Mouse (Mus musculus): ENCODE measurements around the gene Nudt9. TPM values are rescaled to one million over a fixed set of nuclear protein-coding genes. Genes with fewer than 3 reads are reported as not detected.

The Nudt9 gene
- polyA plus RNA-seq, 1 experiment from 2014 or later = 71.7 TPM

DNA sequence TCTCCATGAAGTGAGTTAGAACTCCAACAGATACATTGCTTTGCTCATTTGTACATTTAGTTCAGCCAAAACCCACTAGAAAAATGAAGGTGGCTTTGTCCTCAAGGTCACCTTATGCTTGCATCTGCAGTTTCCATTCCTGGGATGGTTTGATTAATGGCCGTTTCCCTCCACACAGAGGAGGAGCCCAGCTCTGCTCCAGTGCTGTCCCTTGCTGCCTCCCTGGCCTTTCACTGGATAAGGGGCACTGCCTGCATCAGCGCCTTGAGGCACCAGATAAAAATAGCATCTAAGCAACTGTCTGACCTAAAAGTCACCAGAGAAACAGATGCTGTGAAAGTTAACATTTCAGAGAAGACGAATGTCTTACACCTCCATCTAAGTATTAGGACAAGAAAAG, 63.4 kb downstream of the Nudt9 start:
- ATAC-seq = no peak
- Histone ChIP-seq H3K9me3 (ENCODE audit: control insufficient read depth, low read length) (no peaks in the 10 kb centered on the region), H3K27ac (ENCODE audit: low read depth, low read length) (peak overlapping the region; percentile 83), H3K27me3 (replicated peaks; ENCODE audit: control insufficient read depth, insufficient read depth, low read length) (no peaks in the 10 kb centered on the region), H3K4me2 (ENCODE audit: low read length) (peak overlapping the region; percentile 53), H3K9ac (ENCODE audit: low read depth, low read length) (peak overlapping the region; percentile 11; the same call in 1 of the 2 replicates), H3K36me3 (ENCODE audit: control insufficient read depth, insufficient read depth, low read length) (no peaks in the 10 kb centered on the region), H3K4me1 (ENCODE audit: control insufficient read depth, insufficient read depth, low read depth, low read length) (peaks cover 43% of the 10 kb centered on the region), H3K4me3 (ENCODE audit: low read length) (peak overlapping the region; percentile 25)
- 14% methylated on average over 3 of the region's 3 CpGs for WGBS

DNA sequence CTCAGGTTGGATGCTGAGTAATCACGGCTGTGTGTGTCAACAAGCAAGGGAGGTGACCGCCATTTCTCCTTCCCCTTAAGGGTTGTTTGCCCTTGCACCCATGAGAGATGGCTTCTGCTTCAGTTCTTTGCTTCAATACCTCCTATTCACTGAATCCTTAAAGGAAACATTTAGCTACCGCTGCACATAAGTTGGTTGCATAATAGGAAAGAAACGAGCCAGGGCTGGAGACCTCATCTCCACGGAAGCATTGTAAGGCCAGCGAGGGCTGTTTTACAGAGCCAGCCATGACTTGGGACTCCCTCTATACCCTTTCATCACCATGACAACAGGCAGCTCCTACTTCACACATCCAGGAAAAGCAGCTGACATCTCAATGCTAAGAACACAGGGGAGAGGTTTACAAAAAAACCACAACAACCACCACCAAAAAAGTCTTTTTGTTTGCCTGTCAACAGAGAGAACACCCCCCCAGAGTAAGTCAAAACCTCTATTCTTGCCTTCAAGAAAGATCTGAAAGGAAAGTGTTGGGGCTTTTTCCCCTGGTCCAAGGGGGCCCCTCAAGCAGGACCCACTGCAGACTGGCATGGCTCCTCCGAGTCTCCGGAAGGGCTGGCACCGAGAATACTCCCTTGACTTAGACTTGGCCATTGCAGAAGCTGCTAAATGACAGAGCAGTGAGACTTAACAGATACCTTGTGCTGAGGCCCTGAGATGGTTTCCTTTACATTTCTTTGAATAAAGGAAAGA, 64.2 kb downstream of the Nudt9 start:
- H3K36me3 ChIP-seq (ENCODE audit: control insufficient read depth, insufficient read depth, low read length) = no peaks in the 10 kb centered on the region
- H3K4me2 ChIP-seq (ENCODE audit: low read length) = peak overlapping the region; percentile 53
- peak; percentile 87 for ATAC-seq
- peak overlapping the region; percentile 20 for H3K4me3 ChIP-seq (ENCODE audit: low read length)
- no peaks in the 10 kb centered on the region for H3K9me3 ChIP-seq (ENCODE audit: control insufficient read depth, low read length)
- H3K27ac ChIP-seq (ENCODE audit: low read depth, low read length) = peak overlapping the region; percentile 83
- H3K9ac ChIP-seq (ENCODE audit: low read depth, low read length) = peak overlapping the region; percentile 33
- no peaks in the 10 kb centered on the region for H3K27me3 ChIP-seq (replicated peaks; ENCODE audit: control insufficient read depth, insufficient read depth, low read length)
- WGBS = 6% methylated on average over 9 of the region's 9 CpGs
- peaks cover 43% of the 10 kb centered on the region for H3K4me1 ChIP-seq (ENCODE audit: control insufficient read depth, insufficient read depth, low read depth, low read length)

DNA sequence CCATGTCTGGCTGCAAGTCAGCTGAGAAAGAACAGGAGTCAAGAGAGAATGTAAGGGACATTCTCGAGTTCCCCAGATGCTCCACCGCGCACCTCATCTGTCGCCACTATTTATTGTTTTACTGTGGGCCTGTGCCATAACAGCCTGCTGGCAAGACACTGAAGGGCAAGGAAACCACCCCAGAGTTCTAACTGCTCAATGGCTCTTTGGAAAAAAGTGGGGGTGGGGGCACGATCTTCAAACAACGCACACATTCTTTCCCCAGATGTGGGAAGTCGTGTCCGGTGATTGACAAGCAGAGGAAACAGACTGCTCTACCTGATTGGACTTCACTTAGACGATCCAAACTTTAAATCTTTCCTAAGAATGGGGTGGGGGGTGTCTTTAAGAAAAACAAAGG, 65.9 kb downstream of the Nudt9 start:
- Histone ChIP-seq H3K4me1 (ENCODE audit: control insufficient read depth, insufficient read depth, low read depth, low read length) (peaks cover 46% of the 10 kb centered on the region), H3K27me3 (replicated peaks; ENCODE audit: control insufficient read depth, insufficient read depth, low read length) (no peaks in the 10 kb centered on the region), H3K9ac (ENCODE audit: low read depth, low read length) (peak overlapping the region; percentile 5; the same call in 1 of the 2 replicates), H3K4me3 (ENCODE audit: low read length) (peak overlapping the region; percentile 32), H3K36me3 (ENCODE audit: control insufficient read depth, insufficient read depth, low read length) (no peaks in the 10 kb centered on the region), H3K9me3 (ENCODE audit: control insufficient read depth, low read length) (no peaks in the 10 kb centered on the region), H3K27ac (ENCODE audit: low read depth, low read length) (peak overlapping the region; percentile 83), H3K4me2 (ENCODE audit: low read length) (peak overlapping the region; percentile 53)
- WGBS = 8% methylated on average over 9 of the region's 9 CpGs
- no peak for ATAC-seq

DNA sequence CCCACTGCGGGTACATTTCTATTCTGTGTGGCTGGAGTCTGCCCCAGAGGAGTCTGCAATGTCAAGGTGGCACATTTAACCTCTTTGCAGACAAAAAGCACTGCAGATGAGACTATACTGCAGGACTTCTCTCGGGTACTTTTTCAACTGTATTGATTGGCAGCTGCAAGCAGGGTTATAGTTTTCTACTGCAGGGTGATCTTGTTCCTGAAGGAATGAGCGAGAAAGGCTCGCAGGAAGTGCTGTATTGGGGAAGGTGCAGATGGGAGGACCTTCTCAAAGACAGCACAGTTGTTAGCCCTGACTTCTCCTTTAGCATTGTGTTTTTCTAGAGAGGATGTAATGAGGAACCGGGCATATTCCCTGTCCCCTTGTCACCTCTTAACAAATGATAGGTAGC, 66.4 kb downstream of the Nudt9 start:
- Histone ChIP-seq H3K4me1 (ENCODE audit: control insufficient read depth, insufficient read depth, low read depth, low read length) (peaks cover 45% of the 10 kb centered on the region), H3K27me3 (replicated peaks; ENCODE audit: control insufficient read depth, insufficient read depth, low read length) (no peaks in the 10 kb centered on the region), H3K4me2 (ENCODE audit: low read length) (peak overlapping the region; percentile 53), H3K9ac (ENCODE audit: low read depth, low read length) (peak overlapping the region; percentile 24), H3K36me3 (ENCODE audit: control insufficient read depth, insufficient read depth, low read length) (no peaks in the 10 kb centered on the region), H3K27ac (ENCODE audit: low read depth, low read length) (peak overlapping the region; percentile 83), H3K4me3 (ENCODE audit: low read length) (peak overlapping the region; percentile 32), H3K9me3 (ENCODE audit: control insufficient read depth, low read length) (no peaks in the 10 kb centered on the region)
- no peak for ATAC-seq
- 9% methylated on average over 5 of the region's 5 CpGs for WGBS

DNA sequence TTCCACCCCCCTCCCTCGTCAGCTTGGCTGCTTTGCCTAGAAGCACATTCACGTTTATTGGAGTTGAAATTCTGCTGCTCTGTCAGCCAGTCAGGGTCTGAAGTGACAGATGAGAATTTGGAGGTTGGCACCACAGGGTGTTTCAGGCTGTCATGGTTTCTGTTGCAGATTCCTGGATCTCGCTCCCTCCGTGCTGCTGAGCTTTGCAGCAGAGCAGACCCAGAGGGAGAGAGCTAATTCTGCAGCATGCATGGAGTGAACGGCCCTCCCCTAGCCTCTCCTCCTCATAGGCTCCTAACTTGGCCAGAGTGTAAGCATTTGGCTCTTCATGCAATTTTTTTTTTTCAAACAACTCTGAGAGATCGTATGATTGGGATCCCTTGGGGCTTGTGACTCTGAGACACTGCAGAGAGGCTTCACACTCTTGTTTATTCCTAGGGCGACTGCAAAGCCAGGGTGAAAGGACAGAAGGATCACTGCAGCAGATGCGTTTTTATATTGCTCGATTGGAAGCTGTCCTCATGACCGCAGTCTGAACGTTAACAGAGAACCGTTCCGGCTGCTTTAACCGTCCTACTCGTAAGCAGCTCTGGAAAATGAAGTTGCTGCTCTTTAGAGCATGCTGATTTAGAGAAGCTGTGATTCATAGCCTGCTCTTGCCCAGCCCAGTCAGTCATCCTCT, 67.5 kb downstream of the Nudt9 start, which contains the start of gene Sparcl1:
Sparcl1 (minus strand) TSS at position 243 of the 682 bp plus-strand sequence.
- peak; percentile 70 for ATAC-seq
- H3K27me3 ChIP-seq (replicated peaks; ENCODE audit: control insufficient read depth, insufficient read depth, low read length) = no peaks in the 10 kb centered on the region
- no peaks in the 10 kb centered on the region for H3K9me3 ChIP-seq (ENCODE audit: control insufficient read depth, low read length)
- H3K4me2 ChIP-seq (ENCODE audit: low read length) = peak within 1 kb of the TSS; percentile 56
- peak within 1 kb of the TSS; percentile 39 for H3K4me3 ChIP-seq (ENCODE audit: low read length)
- 5% methylated on average over 15 of the region's 15 CpGs for WGBS
- H3K36me3 ChIP-seq (ENCODE audit: control insufficient read depth, insufficient read depth, low read length) = no peaks in the 10 kb centered on the region
- H3K27ac ChIP-seq (ENCODE audit: low read depth, low read length) = peak within 1 kb of the TSS; percentile 83
- peaks cover 35% of the 10 kb centered on the region for H3K4me1 ChIP-seq (ENCODE audit: control insufficient read depth, insufficient read depth, low read depth, low read length)
- peak within 1 kb of the TSS; percentile 56 for H3K9ac ChIP-seq (ENCODE audit: low read depth, low read length)

Small RNAs within 50 kb of the gene (microRNA-seq; reads per million reads assigned to microRNA genes)
- gene Mir5619 = 1.5 reads per million

Other genes with a start within 250 kb of the Nudt9 start
- 40.7 and 42.5 TPM in 2 replicates for gene Klhl8, start 135.0 kb upstream of the Nudt9 start, polyA plus RNA-seq (2015; fragmentation: Nextera tagmentation; extraction: Ambion mirVana)
- gene Hsd17b13, start 68.9 kb upstream of the Nudt9 start, polyA plus RNA-seq (2015; fragmentation: Nextera tagmentation; extraction: Ambion mirVana) = not detected in 2 replicates
- gene Hsd17b11, start 24.4 kb upstream of the Nudt9 start, polyA plus RNA-seq (2015; fragmentation: Nextera tagmentation; extraction: Ambion mirVana) = 2.9 and 3.1 TPM in 2 replicates
- 0.44 TPM in 1 of 2 replicates, not detected in the other for gene Gm17660, start 31.3 kb downstream of the Nudt9 start, polyA plus RNA-seq (2015; fragmentation: Nextera tagmentation; extraction: Ambion mirVana)
- 481 and 585 TPM in 2 replicates for gene Sparcl1, start 67.4 kb downstream of the Nudt9 start, polyA plus RNA-seq (2015; fragmentation: Nextera tagmentation; extraction: Ambion mirVana)
- gene Dspp, start 124.4 kb downstream of the Nudt9 start, polyA plus RNA-seq (2015; fragmentation: Nextera tagmentation; extraction: Ambion mirVana) = not detected in 2 replicates
- 0.13 and 0.59 TPM in 2 replicates for gene Dmp1, start 156.3 kb downstream of the Nudt9 start, polyA plus RNA-seq (2015; fragmentation: Nextera tagmentation; extraction: Ambion mirVana)